Mouse (Mus musculus) MEL (cell line): ENCODE results near the gene Nudt17.

Experiments used
- BHLHE40 ChIP-seq: IDR thresholded peaks from 2 replicates; pipeline ENCODE4 v1.6.1; 2012; ENCODE audit warnings: low read depth, mild to moderate bottlenecking, inconsistent platforms, low read length, improper control_type of control experiment, borderline replicate concordance
- CTCF ChIP-seq, 3 experiments: IDR thresholded peaks in 2 of 3; conservative IDR thresholded peaks in 1 of 3; 2 replicates each; pipeline ENCODE4 v1.5.1; 2011 to 2012; ENCODE audit warnings: low read length in 3 of 3, low read depth in 2 of 3, mild to moderate bottlenecking in 2 of 3, improper control_type of control experiment in 1 of 3, inconsistent platforms in 1 of 3, mixed read lengths in 1 of 3, moderate library complexity in 1 of 3; ENCODE audit not compliant: control insufficient read depth in 1 of 3, insufficient read depth in 1 of 3, poor library complexity in 1 of 3, severe bottlenecking in 1 of 3
- GABPA ChIP-seq: IDR thresholded peaks from 2 replicates; pipeline ENCODE4 v1.6.1; 2012; ENCODE audit warnings: low read depth, mild to moderate bottlenecking, inconsistent platforms, low read length, improper control_type of control experiment, moderate library complexity
- GATA1 ChIP-seq: IDR thresholded peaks from 2 replicates; pipeline ENCODE4 v1.6.1; 2011; ENCODE audit warnings: low read depth, low read length, improper control_type of control experiment
- HCFC1 ChIP-seq: IDR thresholded peaks from 2 replicates; pipeline ENCODE4 v1.6.1; 2012; ENCODE audit warnings: low read depth, mild to moderate bottlenecking, inconsistent platforms, low read length, improper control_type of control experiment, moderate library complexity
- MAFK ChIP-seq: IDR thresholded peaks from 2 replicates; pipeline ENCODE4 v1.6.1; 2011; ENCODE audit warnings: low read depth, mild to moderate bottlenecking, low read length, improper control_type of control experiment, borderline replicate concordance
- POLR2A ChIP-seq, 2 experiments: IDR thresholded peaks; 2 replicates each; pipeline ENCODE4 v1.6.1; 2011 to 2012; ENCODE audit warnings: low read length in 2 of 2, mild to moderate bottlenecking in 2 of 2, control low read depth in 1 of 2, improper control_type of control experiment in 1 of 2, low read depth in 1 of 2, moderate library complexity in 1 of 2; ENCODE audit not compliant: control insufficient read depth in 1 of 2, insufficient read depth in 1 of 2, poor library complexity in 1 of 2
- TAL1 ChIP-seq: IDR thresholded peaks from 2 replicates; pipeline ENCODE4 v1.6.1; 2012; ENCODE audit warnings: mild to moderate bottlenecking, inconsistent platforms, low read length, moderate library complexity, mixed read lengths
- TBP ChIP-seq: IDR thresholded peaks from 2 replicates; pipeline ENCODE4 v1.8.0; 2011; ENCODE audit warnings: low read depth, low read length, improper control_type of control experiment
- USF1 ChIP-seq: IDR thresholded peaks from 2 replicates; pipeline ENCODE4 v1.6.1; 2014; ENCODE audit warnings: low read depth, mild to moderate bottlenecking, inconsistent platforms, low read length, improper control_type of control experiment, moderate library complexity
- ZMIZ1 ChIP-seq: IDR thresholded peaks from 2 replicates; pipeline ENCODE4 v1.6.1; 2012; ENCODE audit warnings: low read depth, mild to moderate bottlenecking, inconsistent platforms, low read length, improper control_type of control experiment, moderate library complexity

GRCm38 (mm10) chr3:96684151-96684821, 24.1 kb downstream of the Nudt17 start:
- TF ChIP-seq TBP (no peak), POLR2A (IDR thresholded peaks at IDR 0.05; ENCODE audit: control insufficient read depth in 1 of 2, insufficient read depth in 1 of 2, low read depth in 1 of 2, low read length in 2 of 2, poor library complexity in 1 of 2) (no peak), CTCF (IDR thresholded peaks at IDR 0.05 in 2 of 3, conservative IDR thresholded peaks at IDR 0.05 in 1 of 3; ENCODE audit: control insufficient read depth in 1 of 3, insufficient read depth in 1 of 3, low read depth in 2 of 3, low read length in 3 of 3, poor library complexity in 1 of 3, severe bottlenecking in 1 of 3) (no peak), HCFC1 (no peak), ZMIZ1 (no peak), MAFK (no peak), GABPA (no peak), GATA1 (no peak), USF1 (no peak), TAL1 (no peak), BHLHE40 (no peak)
